Mouse (Mus musculus): ENCODE results near the gene Sulf2.

- TF ChIP-seq CTCF (IDR thresholded peaks at IDR 0.05; ENCODE audit: control insufficient read depth, insufficient read depth, insufficient replicate concordance, low read depth, low read length) (no peak), POLR2A (IDR thresholded peaks at IDR 0.05; ENCODE audit: control insufficient read depth, low read depth, low read length) (no peak)
These were observed 49.6 kb downstream of the Sulf2 start for GRCm38 (mm10) chr2:166105911-166106310.
